Mouse (Mus musculus): ENCODE results near the gene Sh2d4b. TPM values are rescaled to one million over a fixed set of nuclear protein-coding genes. Genes with fewer than 3 reads are reported as not detected.

The Sh2d4b gene
- 0.13 and 0.14 TPM in 2 replicates for polyA plus RNA-seq (2015; fragmentation: Nextera tagmentation; extraction: Ambion mirVana)

DNA sequence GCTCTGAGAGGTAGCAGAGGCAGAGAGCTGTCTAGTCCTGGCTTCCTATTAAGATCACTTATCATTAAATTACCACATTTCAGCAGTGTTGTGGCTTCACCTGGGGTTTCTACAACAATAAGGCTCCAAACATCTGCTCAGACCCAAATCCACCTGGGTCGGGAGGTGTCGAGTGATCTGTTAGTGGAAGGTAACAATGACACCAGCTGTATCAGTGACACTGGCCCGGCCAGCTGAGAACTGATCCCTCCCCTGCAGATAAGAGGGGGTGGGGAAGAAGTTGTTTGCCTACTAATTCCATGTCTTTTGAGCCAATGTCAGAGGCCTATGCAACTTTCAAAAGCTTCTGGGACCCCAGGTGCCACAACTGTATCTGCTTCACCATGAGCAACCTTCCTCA, at the start of gene Sh2d4b:
Sh2d4b (minus strand) TSS at position 71 of the 400 bp plus-strand sequence.
- Histone ChIP-seq H3K9ac (no peak within 1 kb of the TSS), H3K4me1 (replicated peaks) (0 out of 2 replicates have a peak, but pooled peaks cover 7% of the 10 kb centered on the region), H3K27ac (no peak within 1 kb of the TSS), H3K9me3 (no peaks in the 10 kb centered on the region), H3K36me3 (no peaks in the 10 kb centered on the region), H3K4me3 (replicated peaks) (no peak within 1 kb of the TSS), H3K4me2 (replicated peaks) (no peak within 1 kb of the TSS; the same call in 1 of the 2 replicates), H3K27me3 (replicated peaks) (no peaks in the 10 kb centered on the region)
- WGBS, result 69% methylated on average over 3 of the region's 3 CpGs
- no peak for ATAC-seq

DNA sequence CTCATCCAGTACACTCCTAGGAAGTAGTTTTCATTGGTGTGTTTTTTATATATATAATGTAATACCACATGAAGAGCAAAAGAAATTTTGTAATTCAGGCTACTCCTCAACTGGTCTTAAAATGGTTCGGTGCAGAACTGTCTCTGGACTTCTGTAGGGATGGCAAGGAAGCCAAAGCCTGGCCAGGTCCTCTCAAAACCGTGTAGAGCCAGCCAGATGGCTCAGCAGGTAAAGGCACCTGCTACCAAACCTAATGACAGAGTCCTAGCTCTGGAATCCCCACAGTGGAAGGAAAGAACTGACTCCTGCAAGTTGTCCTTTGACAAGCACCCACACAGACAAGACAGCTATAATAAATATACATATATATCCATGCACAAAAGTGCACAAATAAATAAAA, 49.4 kb upstream of the Sh2d4b start:
- no peaks in the 10 kb centered on the region for H3K36me3 ChIP-seq
- no peak overlapping the region for H3K9ac ChIP-seq
- H3K27me3 ChIP-seq (replicated peaks), result no peaks in the 10 kb centered on the region
- H3K27ac ChIP-seq, result no peak overlapping the region
- no peaks in the 10 kb centered on the region for H3K9me3 ChIP-seq
- H3K4me3 ChIP-seq (replicated peaks), result no peak overlapping the region
- H3K4me1 ChIP-seq (replicated peaks), result no peaks in the 10 kb centered on the region
- ATAC-seq, result no peak
- WGBS, result 77% methylated on average over 2 of the region's 2 CpGs
- H3K4me2 ChIP-seq (replicated peaks), result no peak overlapping the region

GRCm38 (mm10) chr14:40938380-40938987, 45.4 kb upstream of the Sh2d4b start:
- no peaks in the 10 kb centered on the region for H3K27me3 ChIP-seq (replicated peaks)
- ATAC-seq, result no peak
- no peak overlapping the region for H3K9ac ChIP-seq
- H3K9me3 ChIP-seq, result no peaks in the 10 kb centered on the region
- H3K36me3 ChIP-seq, result no peaks in the 10 kb centered on the region
- no peak overlapping the region for H3K27ac ChIP-seq
- H3K4me3 ChIP-seq (replicated peaks), result no peak overlapping the region
- 87% methylated on average over 11 of the region's 11 CpGs for WGBS
- peaks cover 14% of the 10 kb centered on the region; the same call in 1 of the 2 replicates for H3K4me1 ChIP-seq (replicated peaks)
- H3K4me2 ChIP-seq (replicated peaks), result no peak overlapping the region

- Histone ChIP-seq H3K4me3 (replicated peaks) (no peak overlapping the region), H3K9me3 (no peaks in the 10 kb centered on the region), H3K36me3 (no peaks in the 10 kb centered on the region), H3K4me2 (replicated peaks) (no peak overlapping the region), H3K9ac (no peak overlapping the region), H3K27me3 (replicated peaks) (no peaks in the 10 kb centered on the region), H3K4me1 (replicated peaks) (peaks cover 18% of the 10 kb centered on the region), H3K27ac (no peak overlapping the region)
- ATAC-seq, result no peak
- 76% methylated on average over 4 of the region's 4 CpGs for WGBS
Measured at GRCm38 (mm10) chr14:40937052-40937451, 44.0 kb upstream of the Sh2d4b start.

- no peaks in the 10 kb centered on the region for H3K36me3 ChIP-seq
- peaks cover 27% of the 10 kb centered on the region for H3K4me1 ChIP-seq (replicated peaks)
- H3K4me2 ChIP-seq (replicated peaks), result no peak overlapping the region
- H3K27ac ChIP-seq, result no peak overlapping the region
- H3K9ac ChIP-seq, result no peak overlapping the region
- 72% methylated on average over 1 of the region's 1 CpGs for WGBS
- H3K9me3 ChIP-seq, result no peaks in the 10 kb centered on the region
- H3K27me3 ChIP-seq (replicated peaks), result no peaks in the 10 kb centered on the region
- no peak overlapping the region for H3K4me3 ChIP-seq (replicated peaks)
- ATAC-seq, result no peak
Measured at GRCm38 (mm10) chr14:40935481-40935880, 42.4 kb upstream of the Sh2d4b start.

DNA sequence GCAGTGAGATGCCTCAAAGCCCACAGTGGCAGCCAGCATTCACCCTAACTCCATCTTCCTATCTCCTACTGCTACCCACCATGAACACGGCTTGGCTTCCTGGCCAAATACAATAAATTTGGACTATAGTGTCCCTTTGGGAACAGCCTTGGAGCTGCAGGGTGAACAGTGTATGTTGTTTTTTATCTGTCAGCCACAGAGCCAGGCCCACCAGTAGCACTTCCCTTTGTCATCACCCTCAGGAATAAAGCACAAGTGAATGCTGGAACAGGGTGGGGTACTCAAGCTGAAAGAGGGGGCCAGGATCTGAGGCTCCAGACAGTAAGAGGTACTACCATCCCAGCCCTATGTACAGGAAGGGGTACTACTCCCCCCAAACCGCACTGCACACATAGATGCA, 42.0 kb upstream of the Sh2d4b start:
- WGBS, result 73% methylated on average over 2 of the region's 2 CpGs
- no peak overlapping the region for H3K4me3 ChIP-seq (replicated peaks)

GRCm38 (mm10) chr14:40933328-40933727, 40.3 kb upstream of the Sh2d4b start:
- 84% methylated on average over 7 of the region's 7 CpGs for WGBS

More for the DNA sequence above, 42.0 kb upstream of the Sh2d4b start:
- peaks cover 27% of the 10 kb centered on the region for H3K4me1 ChIP-seq (replicated peaks)
- H3K27me3 ChIP-seq (replicated peaks), result no peaks in the 10 kb centered on the region
- H3K4me2 ChIP-seq (replicated peaks), result no peak overlapping the region
- H3K36me3 ChIP-seq, result no peaks in the 10 kb centered on the region
- no peak overlapping the region for H3K9ac ChIP-seq
- no peak for ATAC-seq
- H3K9me3 ChIP-seq, result no peaks in the 10 kb centered on the region
- H3K27ac ChIP-seq, result no peak overlapping the region

DNA sequence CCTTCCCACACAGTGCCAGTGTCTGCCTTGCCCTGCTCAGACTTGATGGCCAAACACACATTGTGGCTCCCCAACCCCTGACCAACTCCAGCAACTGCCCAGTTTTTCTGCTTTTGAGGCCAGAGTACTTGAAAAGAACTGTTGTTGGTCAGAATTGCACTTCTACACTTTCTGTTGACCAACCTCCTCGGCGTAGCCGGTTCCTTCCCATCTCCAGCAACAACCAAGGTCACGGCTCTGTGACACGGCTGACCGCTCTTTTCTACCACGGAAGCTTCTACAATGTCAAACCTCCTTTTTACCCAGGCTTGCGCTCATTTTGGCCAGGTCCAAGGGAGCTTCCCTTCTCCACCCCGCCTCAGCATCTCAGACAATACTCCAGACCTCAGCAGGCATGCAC, 39.2 kb upstream of the Sh2d4b start:
- no peaks in the 10 kb centered on the region for H3K27me3 ChIP-seq (replicated peaks)
- no peak overlapping the region for H3K9ac ChIP-seq
- H3K4me3 ChIP-seq (replicated peaks), result no peak overlapping the region
- 89% methylated on average over 9 of the region's 9 CpGs for WGBS
- H3K9me3 ChIP-seq, result no peaks in the 10 kb centered on the region
- no peak overlapping the region for H3K27ac ChIP-seq
- no peaks in the 10 kb centered on the region for H3K36me3 ChIP-seq
- H3K4me1 ChIP-seq (replicated peaks), result peaks cover 36% of the 10 kb centered on the region
- no peak overlapping the region for H3K4me2 ChIP-seq (replicated peaks)
- ATAC-seq, result no peak

More at GRCm38 (mm10) chr14:40933328-40933727, 40.3 kb upstream of the Sh2d4b start:
- no peak overlapping the region for H3K4me3 ChIP-seq (replicated peaks)
- no peaks in the 10 kb centered on the region for H3K36me3 ChIP-seq
- no peak overlapping the region for H3K9ac ChIP-seq
- no peak overlapping the region for H3K4me2 ChIP-seq (replicated peaks)
- ATAC-seq, result no peak
- no peak overlapping the region for H3K27ac ChIP-seq
- no peaks in the 10 kb centered on the region for H3K9me3 ChIP-seq
- no peaks in the 10 kb centered on the region for H3K27me3 ChIP-seq (replicated peaks)
- peaks cover 31% of the 10 kb centered on the region for H3K4me1 ChIP-seq (replicated peaks)

DNA sequence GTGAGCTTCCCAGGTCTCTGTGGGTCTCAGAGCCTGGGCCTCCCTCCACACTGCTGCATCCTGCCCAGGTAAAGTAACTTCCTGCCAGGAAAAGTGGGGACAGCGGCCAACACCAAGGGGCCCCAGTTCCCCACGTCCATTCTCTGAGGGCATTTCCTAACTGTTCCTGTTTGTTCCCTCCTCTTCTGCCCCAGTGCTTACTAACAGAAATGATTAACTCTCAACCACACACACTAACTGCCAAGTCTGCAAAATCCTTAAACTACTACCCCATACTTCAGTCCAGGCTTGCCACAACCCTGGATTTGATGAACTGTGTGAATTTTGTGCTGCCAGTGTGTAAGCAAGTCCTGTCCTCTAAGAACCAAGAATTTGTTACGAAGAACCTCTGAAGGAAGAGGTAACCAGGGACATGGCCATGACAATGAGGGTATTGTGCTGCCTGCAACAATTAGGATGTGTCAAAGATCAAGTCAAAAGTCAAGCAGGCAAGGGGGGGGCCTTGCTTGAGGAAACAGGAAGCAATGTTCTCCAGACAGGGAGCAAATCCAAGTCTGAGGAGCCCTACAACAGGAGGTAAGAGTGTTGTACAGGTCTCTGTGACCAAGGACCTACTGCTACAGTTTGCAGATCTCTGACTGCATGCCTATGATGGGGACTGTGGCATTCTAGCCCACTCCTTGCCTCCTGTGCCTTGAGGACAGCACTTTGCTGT, 38.2 kb upstream of the Sh2d4b start:
- ATAC-seq, result peak; percentile 8; the same call in 1 of the 2 replicates
- Histone ChIP-seq H3K4me3 (replicated peaks) (no peak overlapping the region), H3K9me3 (no peaks in the 10 kb centered on the region), H3K4me2 (replicated peaks) (no peak overlapping the region), H3K27ac (peak overlapping the region; percentile 20; the same call in 1 of the 2 replicates), H3K9ac (no peak overlapping the region), H3K36me3 (no peaks in the 10 kb centered on the region), H3K27me3 (replicated peaks) (no peaks in the 10 kb centered on the region), H3K4me1 (replicated peaks) (peaks cover 39% of the 10 kb centered on the region)
- 49% methylated on average over 3 of the region's 3 CpGs for WGBS

DNA sequence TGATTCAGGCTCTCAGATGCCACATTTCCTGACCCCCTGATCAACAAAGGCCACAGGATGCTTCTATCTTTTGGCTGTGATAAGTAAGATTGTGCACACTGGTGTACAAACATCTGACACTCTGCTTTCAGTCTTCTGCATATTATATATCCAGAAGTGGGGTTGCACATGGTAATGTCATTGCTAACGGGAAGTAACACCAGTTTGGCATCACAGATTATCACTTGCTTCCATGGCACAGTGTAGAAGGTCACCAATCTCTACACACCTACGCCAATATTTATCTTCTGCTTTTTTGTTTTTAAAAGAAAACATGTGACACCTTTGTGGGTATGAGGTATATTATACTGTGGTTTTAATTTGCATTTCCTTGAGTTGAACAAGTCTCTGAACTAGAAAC, 36.9 kb upstream of the Sh2d4b start:
- no peak overlapping the region for H3K9ac ChIP-seq
- 87% methylated on average over 2 of the region's 2 CpGs for WGBS
- H3K27me3 ChIP-seq (replicated peaks), result no peaks in the 10 kb centered on the region
- H3K4me2 ChIP-seq (replicated peaks), result no peak overlapping the region
- H3K36me3 ChIP-seq, result no peaks in the 10 kb centered on the region
- H3K4me3 ChIP-seq (replicated peaks), result no peak overlapping the region
- no peak for ATAC-seq
- H3K9me3 ChIP-seq, result no peaks in the 10 kb centered on the region
- peaks cover 27% of the 10 kb centered on the region for H3K4me1 ChIP-seq (replicated peaks)
- no peak overlapping the region for H3K27ac ChIP-seq

DNA sequence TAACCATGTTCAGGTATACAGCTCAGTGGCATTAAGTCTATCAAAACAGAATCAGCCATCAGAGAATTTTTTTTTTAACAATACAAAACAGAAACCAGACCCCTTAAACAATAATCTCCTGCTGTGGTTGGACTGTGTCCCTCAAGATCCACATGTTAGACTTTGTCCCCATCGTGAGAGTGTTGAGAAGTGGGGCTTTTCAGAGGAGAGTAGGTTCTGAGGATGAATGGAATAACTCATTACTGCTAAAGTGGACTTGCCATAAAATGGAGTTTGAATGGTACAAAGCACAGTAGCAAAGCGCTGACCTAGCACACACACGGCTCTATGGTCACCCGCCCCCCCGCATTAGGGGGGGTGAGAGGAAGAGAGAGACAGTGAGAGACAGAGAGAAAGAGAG, 35.8 kb upstream of the Sh2d4b start:
- no peak overlapping the region for H3K4me2 ChIP-seq (replicated peaks)
- 62% methylated on average over 5 of the region's 5 CpGs for WGBS
- no peak overlapping the region for H3K4me3 ChIP-seq (replicated peaks)
- H3K4me1 ChIP-seq (replicated peaks), result peaks cover 31% of the 10 kb centered on the region
- no peaks in the 10 kb centered on the region for H3K27me3 ChIP-seq (replicated peaks)
- 0 out of 2 replicates have a peak overlapping the region, but pooled peaks have one; percentile 13 for H3K27ac ChIP-seq
- no peak for ATAC-seq
- no peak overlapping the region for H3K9ac ChIP-seq
- H3K9me3 ChIP-seq, result no peaks in the 10 kb centered on the region
- no peaks in the 10 kb centered on the region for H3K36me3 ChIP-seq

- WGBS, result 40% methylated on average over 2 of the region's 2 CpGs
- Histone ChIP-seq H3K9ac (no peak overlapping the region), H3K36me3 (no peaks in the 10 kb centered on the region), H3K27ac (peak overlapping the region; percentile 40; the same call in 1 of the 2 replicates), H3K4me3 (replicated peaks) (no peak overlapping the region), H3K4me1 (replicated peaks) (peaks cover 27% of the 10 kb centered on the region), H3K9me3 (no peaks in the 10 kb centered on the region), H3K27me3 (replicated peaks) (no peaks in the 10 kb centered on the region), H3K4me2 (replicated peaks) (no peak overlapping the region)
- peak; percentile 91 for ATAC-seq
Measured at GRCm38 (mm10) chr14:40927041-40927440, 34.0 kb upstream of the Sh2d4b start.
